Mouse (Mus musculus) neural tube, embryonic 11.5 days (tissue): ENCODE results near the gene Hmx2. TPM values are rescaled to one million over a fixed set of nuclear protein-coding genes. Genes with fewer than 3 reads are reported as not detected.

ENCODE experiments used
- polyA plus RNA-seq: library from polyadenylated mRNA; unstranded; fragments of >200 nt; fragmentation: Nextera tagmentation; extraction: Ambion mirVana; gene quantifications from 2 replicates; pipeline ENCODE4 v1.2.1, GENCODE M21; 2014

Hmx2 gene
- polyA plus RNA-seq, 1 experiment from 2014 or later: 1.7 TPM

Other genes with a start within 250 kb of the Hmx2 start
- not detected in 2 replicates for gene Cuzd1, start 226.5 kb upstream of the Hmx2 start, polyA plus RNA-seq
- not detected in 2 replicates for gene Fam24b, start 219.3 kb upstream of the Hmx2 start, polyA plus RNA-seq
- not detected in 2 replicates for gene Fam24a, start 214.9 kb upstream of the Hmx2 start, polyA plus RNA-seq
- 25.6 and 28.7 TPM in 2 replicates for gene 2310057M21Rik, start 186.0 kb upstream of the Hmx2 start, polyA plus RNA-seq
- 48.6 and 53.9 TPM in 2 replicates for gene Pstk, start 177.6 kb upstream of the Hmx2 start, polyA plus RNA-seq
- gene Ikzf5, start 138.3 kb upstream of the Hmx2 start, polyA plus RNA-seq: 30.0 and 33.9 TPM in 2 replicates
- 78.5 and 83.0 TPM in 2 replicates for gene Acadsb, start 138.2 kb upstream of the Hmx2 start, polyA plus RNA-seq
- gene Hmx3, start 5.9 kb upstream of the Hmx2 start, polyA plus RNA-seq: 0.92 and 1.4 TPM in 2 replicates
- 257 TPM in 2 replicates for gene Bub3, start 11.4 kb downstream of the Hmx2 start, polyA plus RNA-seq